Mouse (Mus musculus): Measurements from ENCODE around the gene Twsg1.

Gene Twsg1

DNA sequence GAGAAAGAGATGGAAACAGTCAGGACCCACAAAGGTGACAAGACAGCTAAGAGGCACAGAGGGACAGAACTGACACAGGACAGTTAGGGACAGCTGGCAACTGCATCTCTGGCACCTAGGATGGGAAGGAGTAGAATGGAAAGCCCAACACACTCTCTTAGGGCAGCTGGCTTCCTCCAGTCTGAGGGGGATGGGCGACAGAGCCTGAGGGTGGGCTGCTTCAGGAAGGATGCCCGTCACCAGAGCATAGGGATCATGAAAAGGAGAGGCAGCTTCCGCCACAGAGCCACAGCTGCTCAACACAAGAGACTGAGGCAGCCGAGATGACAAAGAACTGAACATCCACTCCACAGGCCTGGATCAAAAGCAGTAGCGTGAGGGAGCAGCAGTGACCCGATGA is 19.5 kb downstream of the Twsg1 start:
- no peak for DNase-seq (ENCODE audit: low read depth)

- no peak for DNase-seq (ENCODE audit: low read depth)
Measured at GRCm38 (mm10) chr17:65930960-65931359, 20.1 kb downstream of the Twsg1 start.

DNA sequence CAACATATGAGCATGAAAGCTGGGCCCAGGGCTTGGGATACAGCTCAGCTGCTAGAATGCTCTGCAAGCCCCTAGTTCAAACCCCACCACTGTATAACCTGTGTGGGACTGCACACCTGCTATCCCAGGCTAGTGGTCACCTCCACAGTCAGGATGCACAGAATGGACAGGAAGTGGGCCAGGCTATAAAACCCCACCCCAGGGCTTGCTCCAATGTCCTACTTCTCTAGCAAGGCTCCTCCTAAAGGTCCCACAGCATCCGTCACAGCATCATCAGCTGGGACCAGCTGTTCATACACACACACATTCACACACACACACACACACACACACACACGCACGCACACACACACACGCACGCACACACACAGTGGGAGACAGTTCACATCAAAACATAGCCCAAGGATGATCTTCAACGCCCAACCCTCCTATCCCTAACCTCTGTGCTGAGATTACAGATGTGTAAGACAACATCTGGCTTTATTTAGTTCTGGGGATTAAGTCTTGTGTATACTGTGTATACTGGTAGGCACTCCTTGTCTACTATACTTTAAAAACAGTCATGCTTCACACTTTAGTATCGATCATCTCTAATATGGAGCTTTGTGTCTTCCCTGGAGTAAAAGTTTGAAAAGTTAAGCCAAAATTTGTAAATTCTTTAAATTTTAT is 20.7 kb downstream of the Twsg1 start:
- DNase-seq (ENCODE audit: low read depth) = no peak

DNA sequence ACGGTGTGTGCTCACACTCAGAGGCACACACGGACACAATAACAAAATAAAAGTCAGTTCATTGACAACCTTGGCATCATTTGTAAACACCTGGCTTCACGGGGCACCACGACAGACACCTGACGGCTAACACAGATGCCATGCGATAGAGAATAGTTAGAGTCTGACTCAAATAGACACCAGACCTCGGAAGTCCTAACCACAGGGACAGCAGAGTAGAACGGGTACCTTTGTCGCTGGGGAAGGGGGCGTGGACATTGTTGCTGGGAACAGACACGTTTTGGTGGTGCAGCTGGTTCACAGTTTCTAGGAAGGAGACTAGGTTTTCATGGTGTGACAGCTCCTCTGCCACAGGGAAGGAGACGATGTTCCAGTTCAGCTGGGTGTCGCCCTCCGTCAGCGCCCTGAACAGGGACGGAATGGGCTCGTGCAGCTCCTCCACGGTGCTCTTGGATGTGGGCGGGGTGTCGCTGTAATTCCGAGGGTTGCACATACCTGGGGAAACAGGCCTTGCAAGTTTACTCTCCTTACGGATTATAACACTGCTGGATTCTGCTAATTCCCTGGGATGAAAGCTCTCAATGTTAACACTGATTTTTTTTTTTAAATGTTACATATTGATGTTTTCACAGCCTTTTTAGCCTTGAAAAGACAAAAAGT is 21.6 kb downstream of the Twsg1 start:
- no peak for DNase-seq (ENCODE audit: low read depth)

DNA sequence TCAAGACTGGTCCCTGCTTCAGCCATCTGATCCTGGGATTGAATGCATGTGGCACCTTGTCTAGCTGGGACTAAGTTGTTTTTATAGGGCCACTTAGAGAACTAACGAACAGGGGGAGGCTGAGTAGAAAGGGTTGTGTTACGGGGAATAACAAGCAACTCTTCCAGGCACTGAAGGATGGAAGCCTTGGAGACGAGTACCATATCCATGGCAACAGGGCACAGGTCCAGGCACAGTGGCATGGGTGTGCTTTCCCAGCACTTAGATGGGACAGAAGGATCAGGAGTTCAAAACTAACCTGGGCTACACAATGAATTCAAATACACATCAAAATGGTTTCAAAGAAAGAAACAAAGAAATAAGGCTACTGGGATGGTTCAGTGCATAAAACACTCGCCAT is 23.9 kb downstream of the Twsg1 start:
- no peak for DNase-seq (ENCODE audit: low read depth)

GRCm38 (mm10) chr17:65924218-65924617 is 26.8 kb downstream of the Twsg1 start:
- DNase-seq (ENCODE audit: low read depth) = no peak

GRCm38 (mm10) chr17:65921975-65922374 is 29.1 kb downstream of the Twsg1 start:
- no peak for DNase-seq (ENCODE audit: low read depth)

DNA sequence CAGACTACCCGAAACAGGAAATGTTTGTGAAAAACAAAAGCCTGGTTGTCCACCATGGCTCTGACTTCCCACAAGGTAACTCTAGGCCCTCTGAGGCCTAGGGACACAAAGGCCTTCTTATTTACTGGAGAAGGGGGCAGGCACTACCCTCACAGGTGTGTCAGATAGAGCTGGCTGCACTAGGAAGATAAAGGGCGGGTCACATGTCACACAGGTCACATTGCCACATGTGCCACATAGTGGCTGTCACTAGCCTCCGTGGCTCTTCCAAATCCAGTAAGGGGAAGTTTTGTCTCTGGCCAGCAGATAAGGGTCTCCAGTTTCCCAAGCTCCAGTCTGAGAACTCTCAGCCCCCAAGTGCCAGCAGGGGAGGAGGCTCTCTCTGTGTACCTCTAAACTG is 31.8 kb downstream of the Twsg1 start:
- no peak for DNase-seq (ENCODE audit: low read depth)

DNA sequence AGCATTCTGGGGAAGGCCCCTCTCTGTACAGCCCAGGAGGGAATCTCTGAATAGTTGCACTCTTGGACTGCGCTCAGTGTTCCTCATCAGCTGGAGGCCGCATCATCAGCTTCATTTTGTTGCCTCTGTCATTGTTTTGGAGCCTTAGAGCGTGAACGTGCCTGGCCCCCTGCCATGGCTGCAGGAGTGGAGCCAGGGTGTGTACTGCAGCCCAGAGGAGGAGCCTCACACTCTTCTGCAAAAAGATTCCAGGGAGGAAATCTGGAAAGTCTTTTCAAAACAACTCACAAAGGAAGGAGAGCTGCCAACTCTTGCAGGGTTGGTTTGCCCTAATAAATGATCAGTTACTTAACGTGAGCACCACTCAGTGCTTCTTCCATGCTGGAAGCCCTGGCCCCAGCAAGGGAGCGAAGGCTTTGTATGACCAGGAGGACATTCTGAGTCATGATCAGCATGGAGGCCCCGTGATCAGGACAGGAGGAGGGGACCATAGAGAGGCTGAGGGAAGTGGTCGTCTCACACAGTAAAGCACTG is 34.8 kb downstream of the Twsg1 start:
- DNase-seq (ENCODE audit: low read depth) = no peak

DNA sequence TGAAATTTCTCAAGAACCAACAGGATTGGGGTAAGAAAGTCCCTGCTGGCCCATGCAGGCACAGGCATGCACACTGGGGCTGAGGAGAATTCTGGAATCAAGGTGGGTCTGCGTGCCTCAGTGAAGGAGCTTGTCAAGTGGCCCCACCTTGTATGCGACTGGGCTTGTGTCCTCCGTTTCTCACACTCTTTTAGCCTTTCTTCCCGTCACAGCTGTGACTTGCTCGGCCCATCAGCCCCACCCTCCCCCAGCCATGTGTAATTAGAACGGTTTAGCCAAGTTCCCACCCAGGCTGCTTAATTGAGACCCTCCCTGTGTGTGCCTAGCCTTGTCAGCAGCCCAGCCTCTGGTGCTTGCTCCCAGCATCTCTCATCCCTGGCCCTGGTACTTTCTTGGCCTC is 36.9 kb downstream of the Twsg1 start:
- DNase-seq (ENCODE audit: low read depth) = no peak

DNA sequence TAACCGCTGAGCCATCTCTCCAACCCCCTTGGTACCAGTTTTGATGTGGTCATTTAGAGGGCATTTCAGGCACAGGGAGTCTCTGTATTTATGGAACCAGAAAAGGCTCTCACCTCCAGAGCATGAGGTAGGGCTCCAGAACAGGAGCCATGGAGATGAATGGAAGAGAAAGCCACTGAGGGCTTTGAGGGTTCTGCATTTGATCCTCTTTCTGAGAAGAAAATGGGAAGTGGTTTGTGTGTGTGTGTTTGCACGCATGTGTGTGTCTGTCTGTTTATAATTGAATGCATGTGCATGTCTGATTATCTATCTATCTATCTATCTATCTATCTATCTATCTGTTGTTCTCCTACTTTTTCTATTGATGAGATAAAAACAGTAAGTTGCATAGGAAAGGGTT is 38.8 kb downstream of the Twsg1 start:
- DNase-seq (ENCODE audit: low read depth) = no peak

GRCm38 (mm10) chr17:65911285-65912069 is 39.5 kb downstream of the Twsg1 start:
- DNase-seq (ENCODE audit: low read depth) = no peak

- DNase-seq (ENCODE audit: low read depth) = peak; percentile 27
Measured at GRCm38 (mm10) chr17:65908270-65908669, 42.8 kb downstream of the Twsg1 start.

DNA sequence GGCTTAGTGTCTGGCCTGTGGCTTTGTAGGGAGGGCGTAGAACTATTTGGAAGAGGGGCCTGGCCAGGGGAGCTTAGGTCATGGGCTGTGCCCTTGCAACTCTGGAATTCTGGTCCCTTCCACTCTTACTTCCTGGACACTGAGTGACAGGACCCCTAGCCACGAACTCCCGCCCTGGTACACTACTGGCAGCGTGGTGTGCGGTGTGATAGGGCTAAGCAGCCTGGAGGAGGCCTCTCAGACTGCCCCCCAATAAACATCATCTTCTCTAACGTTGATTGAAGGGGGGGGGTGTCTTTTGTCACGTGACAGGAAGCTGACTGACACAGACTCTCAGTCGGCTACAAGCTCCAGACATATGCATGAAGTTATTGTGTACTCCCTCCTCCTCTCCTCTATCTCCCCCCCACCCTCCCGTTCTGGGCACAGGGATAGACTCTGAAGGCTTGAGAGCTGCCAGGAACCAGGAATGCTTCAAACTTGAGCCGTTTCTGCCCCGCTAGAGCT is 44.1 kb downstream of the Twsg1 start:
- peak; percentile 78 for DNase-seq (ENCODE audit: low read depth)

DNA sequence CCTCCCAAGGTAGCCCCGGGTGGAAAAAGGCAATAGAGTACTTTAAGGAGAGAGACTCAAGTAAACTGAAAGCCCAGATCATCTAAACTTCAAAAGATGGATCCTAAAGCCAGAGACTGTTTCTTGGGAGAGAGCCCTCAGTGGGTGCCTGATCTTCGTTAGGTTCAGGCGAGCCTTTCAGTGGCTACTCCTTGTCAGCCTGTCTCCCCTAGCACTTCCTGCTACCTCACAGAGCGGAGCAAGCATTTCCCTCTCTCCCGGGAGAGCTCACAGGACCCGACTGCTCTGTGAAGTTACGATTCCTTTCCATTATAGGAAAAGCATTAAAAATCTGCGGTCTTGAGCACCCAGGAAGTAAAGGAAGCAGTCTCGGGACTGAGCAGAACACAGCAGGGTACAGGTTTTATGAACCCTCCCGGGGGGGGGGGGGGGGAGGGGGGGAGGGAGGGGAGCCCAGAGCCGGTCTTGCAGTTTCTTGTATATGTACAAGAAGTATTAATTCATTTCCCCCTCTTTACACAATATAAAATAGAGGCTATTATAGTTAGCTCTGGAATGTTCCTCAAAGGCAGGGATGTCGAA is 44.6 kb downstream of the Twsg1 start:
- DNase-seq (ENCODE audit: low read depth) = peak; percentile 50

GRCm38 (mm10) chr17:65905241-65905640 is 45.8 kb downstream of the Twsg1 start:
- no peak for DNase-seq (ENCODE audit: low read depth)

DNA sequence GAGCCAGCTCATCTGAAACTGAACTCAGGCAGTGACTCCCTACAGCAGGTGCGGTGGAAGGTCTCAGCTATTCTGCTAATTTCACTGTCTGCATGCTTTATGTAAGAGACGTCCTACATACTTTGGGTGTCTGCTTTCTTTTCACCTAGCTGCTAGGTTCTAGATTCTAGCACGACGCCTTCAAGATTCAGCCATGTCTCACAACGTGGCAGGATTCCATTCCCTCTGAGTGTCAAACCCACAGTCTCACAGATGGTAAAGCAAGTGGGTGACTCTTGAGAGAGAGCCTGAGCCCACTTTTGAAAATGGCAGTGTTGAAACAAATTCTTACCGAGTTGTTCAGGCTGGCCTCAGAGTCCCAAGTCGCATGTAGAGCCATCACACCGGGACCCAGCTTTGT is 47.2 kb downstream of the Twsg1 start:
- DNase-seq (ENCODE audit: low read depth) = no peak

GRCm38 (mm10) chr17:65903011-65903410 is 48.0 kb downstream of the Twsg1 start:
- peak; percentile 52 for DNase-seq (ENCODE audit: low read depth)

- no peak for DNase-seq (ENCODE audit: low read depth)
Measured at GRCm38 (mm10) chr17:65902281-65902680, 48.7 kb downstream of the Twsg1 start.

- no peak for DNase-seq (ENCODE audit: low read depth)
Measured at GRCm38 (mm10) chr17:65896016-65896415, 55.0 kb downstream of the Twsg1 start.

- DNase-seq (ENCODE audit: low read depth) = no peak
Measured at GRCm38 (mm10) chr17:65889476-65889875, 61.5 kb downstream of the Twsg1 start.

- DNase-seq (ENCODE audit: low read depth) = no peak
Measured at GRCm38 (mm10) chr17:65886571-65886970, 64.5 kb downstream of the Twsg1 start.
